Mouse (Mus musculus) kidney, adult 2 months (tissue): ENCODE results near the gene E430018J23Rik.
"Not testable (repeated sequence)": the region's sequence is repeated elsewhere in the genome, so short reads cannot be mapped to it uniquely, and the experiment has no call there.

Experiments
- CTCF ChIP-seq: fragments of 200-500 bp; conservative IDR thresholded peaks from 2 replicates; pipeline ENCODE4 v1.5.1; 2011; ENCODE audit warnings: low read depth, mild to moderate bottlenecking, control low read depth, low read length, moderate library complexity, mixed read lengths; ENCODE audit not compliant: insufficient read depth, insufficient read length
- POLR2A ChIP-seq: fragments of 200-500 bp; IDR thresholded peaks from one replicate; pipeline ENCODE4 v1.6.1; 2011; ENCODE audit warnings: low read depth, low read length, control low read depth

DNA sequence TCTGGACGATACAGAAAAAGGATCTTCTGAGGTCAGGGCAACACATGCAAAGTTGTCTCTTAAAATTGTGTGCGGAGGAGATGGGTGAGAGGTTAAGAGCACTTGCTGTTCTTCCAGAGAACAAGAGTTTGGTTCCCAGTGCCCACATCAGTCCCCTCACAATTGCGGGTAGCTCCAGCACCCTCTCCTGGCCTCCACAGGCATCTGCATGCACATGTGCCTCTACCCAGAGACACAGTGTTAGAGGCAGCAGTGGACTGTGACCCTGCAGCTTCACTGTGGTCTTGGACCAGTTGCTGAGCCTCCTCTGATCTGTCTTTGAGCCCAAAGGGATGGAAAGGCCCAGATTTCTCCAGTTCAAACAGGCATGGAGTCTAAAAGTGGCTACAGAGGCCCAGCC is 21.6 kb downstream of the E430018J23Rik start:
- TF ChIP-seq CTCF, result peak; percentile 33; the same call in 1 of the 2 replicates
- TF ChIP-seq POLR2A, result not testable (repeated sequence)
